Mouse (Mus musculus) embryonic facial prominence, embryonic 12.5 days (tissue): ENCODE results near the gene Notch1. TPM values are rescaled to one million over a fixed set of nuclear protein-coding genes. Genes with fewer than 3 reads are reported as not detected.

Experiments
- ATAC-seq: fragments of 200-750 bp; cut with Nextera tagmentation; 2 replicates; pipeline ENCODE4 v1.8.0; 2017; ENCODE audit not compliant: insufficient number of reproducible peaks, insufficient read depth, low FRiP score, low TSS enrichment
- H3K27ac ChIP-seq: fragments of 300-500 bp; sonication (generic); 2 replicates; pipeline ENCODE4 v1.5.1; 2016; ENCODE audit warnings: mild to moderate bottlenecking
- H3K27me3 ChIP-seq: fragments of 300-500 bp; sonication (generic); 2 replicates; pipeline ENCODE4 v1.6.1; 2016; ENCODE audit warnings: mild to moderate bottlenecking, moderate library complexity
- H3K36me3 ChIP-seq: fragments of 300-500 bp; sonication (generic); 2 replicates; pipeline ENCODE4 v1.6.1; 2016; ENCODE audit warnings: mild to moderate bottlenecking
- H3K4me1 ChIP-seq: fragments of 300-500 bp; sonication (generic); 2 replicates; pipeline ENCODE4 v1.6.1; 2016
- H3K4me2 ChIP-seq: fragments of 300-500 bp; sonication (generic); replicated peaks from 2 replicates; pipeline ENCODE4 v1.6.1; 2016; ENCODE audit warnings: mild to moderate bottlenecking, moderate library complexity
- H3K4me3 ChIP-seq: fragments of 300-500 bp; sonication (generic); 2 replicates; pipeline ENCODE4 v1.5.1; 2016; ENCODE audit warnings: mild to moderate bottlenecking
- H3K9ac ChIP-seq: fragments of 300-500 bp; sonication (generic); 2 replicates; pipeline ENCODE4 v1.6.1; 2016; ENCODE audit warnings: mild to moderate bottlenecking, moderate library complexity
- H3K9me3 ChIP-seq: fragments of 300-500 bp; sonication (generic); 2 replicates; pipeline ENCODE4 v1.6.1; 2016; ENCODE audit warnings: mild to moderate bottlenecking, moderate library complexity
- WGBS: fragments of 180-500 bp; shearing (Covaris S2); methylation state at CpG from one replicate; pipeline ENCODE4 v1.1.7; 2016; 5-methylcytosine and 5-hydroxymethylcytosine counted together
- polyA plus RNA-seq: library from polyadenylated mRNA; unstranded; fragments of >200 nt; fragmentation: Nextera tagmentation; extraction: Ambion mirVana; gene quantifications from 2 replicates; pipeline ENCODE4 v1.2.1, GENCODE M21; 2016

The Notch1 gene
- polyA plus RNA-seq, 1 experiment from 2014 or later = 16.4 TPM

- H3K27me3 ChIP-seq = no peaks in the 10 kb centered on the region
- H3K27ac ChIP-seq = no peak overlapping the region
- no peak overlapping the region for H3K4me3 ChIP-seq
- no peak overlapping the region for H3K4me2 ChIP-seq
- H3K9ac ChIP-seq = no peak overlapping the region
- no peak for ATAC-seq
- H3K4me1 ChIP-seq = peaks cover 24% of the 10 kb centered on the region
- H3K9me3 ChIP-seq = no peaks in the 10 kb centered on the region
- peaks cover 49% of the 10 kb centered on the region for H3K36me3 ChIP-seq
- 93% methylated on average over 4 of the region's 4 CpGs for WGBS
Measured at GRCm38 (mm10) chr2:26441261-26441660, 75.2 kb downstream of the Notch1 start.

GRCm38 (mm10) chr2:26439671-26440070, 76.8 kb downstream of the Notch1 start:
- H3K9me3 ChIP-seq = no peaks in the 10 kb centered on the region
- no peak overlapping the region for H3K27ac ChIP-seq
- H3K4me3 ChIP-seq = no peak overlapping the region
- H3K36me3 ChIP-seq = peaks cover 65% of the 10 kb centered on the region
- H3K4me2 ChIP-seq = no peak overlapping the region
- no peak for ATAC-seq
- WGBS = 91% methylated on average over 6 of the region's 6 CpGs
- H3K4me1 ChIP-seq = peaks cover 23% of the 10 kb centered on the region
- H3K27me3 ChIP-seq = no peaks in the 10 kb centered on the region
- H3K9ac ChIP-seq = no peak overlapping the region

DNA sequence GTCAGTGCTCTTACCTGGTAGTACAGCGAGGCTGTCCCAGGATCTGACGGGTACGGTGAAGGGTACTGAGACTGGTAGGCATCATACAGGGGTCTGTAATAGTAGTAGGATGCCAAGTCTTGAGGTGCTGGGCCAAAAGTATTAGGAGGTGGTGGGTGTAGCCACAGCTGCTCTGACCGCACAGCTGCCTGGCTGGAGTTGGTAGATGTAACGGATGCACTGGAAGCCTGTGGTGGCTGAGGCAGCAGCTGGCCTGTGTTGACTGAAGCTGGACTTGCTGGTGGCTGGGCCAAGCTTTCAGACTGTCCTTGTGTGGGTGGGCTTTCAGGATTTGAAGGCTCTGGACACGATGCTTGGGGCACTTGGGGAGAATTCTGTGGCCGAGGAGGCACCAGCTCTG, 78.1 kb downstream of the Notch1 start:
- no peaks in the 10 kb centered on the region for H3K9me3 ChIP-seq
- ATAC-seq = 0 out of 2 replicates have a peak, but pooled peaks have one; percentile 28

GRCm38 (mm10) chr2:26437221-26437620, 79.2 kb downstream of the Notch1 start:
- H3K36me3 ChIP-seq = peaks cover 88% of the 10 kb centered on the region
- 0 out of 2 replicates have a peak, but pooled peaks cover 8% of the 10 kb centered on the region for H3K4me1 ChIP-seq
- no peaks in the 10 kb centered on the region for H3K27me3 ChIP-seq
- H3K9me3 ChIP-seq = no peaks in the 10 kb centered on the region
- H3K4me2 ChIP-seq = no peak overlapping the region
- H3K27ac ChIP-seq = no peak overlapping the region
- H3K9ac ChIP-seq = no peak overlapping the region
- WGBS = 80% methylated on average over 4 of the region's 4 CpGs
- no peak overlapping the region for H3K4me3 ChIP-seq
- ATAC-seq = no peak

More for the DNA sequence above, 78.1 kb downstream of the Notch1 start:
- Histone ChIP-seq H3K4me2 (no peak overlapping the region), H3K9ac (no peak overlapping the region), H3K27ac (no peak overlapping the region), H3K4me3 (no peak overlapping the region), H3K27me3 (no peaks in the 10 kb centered on the region), H3K36me3 (peaks cover 78% of the 10 kb centered on the region), H3K4me1 (peaks cover 14% of the 10 kb centered on the region; the same call in 1 of the 2 replicates)
- WGBS = 87% methylated on average over 7 of the region's 7 CpGs

DNA sequence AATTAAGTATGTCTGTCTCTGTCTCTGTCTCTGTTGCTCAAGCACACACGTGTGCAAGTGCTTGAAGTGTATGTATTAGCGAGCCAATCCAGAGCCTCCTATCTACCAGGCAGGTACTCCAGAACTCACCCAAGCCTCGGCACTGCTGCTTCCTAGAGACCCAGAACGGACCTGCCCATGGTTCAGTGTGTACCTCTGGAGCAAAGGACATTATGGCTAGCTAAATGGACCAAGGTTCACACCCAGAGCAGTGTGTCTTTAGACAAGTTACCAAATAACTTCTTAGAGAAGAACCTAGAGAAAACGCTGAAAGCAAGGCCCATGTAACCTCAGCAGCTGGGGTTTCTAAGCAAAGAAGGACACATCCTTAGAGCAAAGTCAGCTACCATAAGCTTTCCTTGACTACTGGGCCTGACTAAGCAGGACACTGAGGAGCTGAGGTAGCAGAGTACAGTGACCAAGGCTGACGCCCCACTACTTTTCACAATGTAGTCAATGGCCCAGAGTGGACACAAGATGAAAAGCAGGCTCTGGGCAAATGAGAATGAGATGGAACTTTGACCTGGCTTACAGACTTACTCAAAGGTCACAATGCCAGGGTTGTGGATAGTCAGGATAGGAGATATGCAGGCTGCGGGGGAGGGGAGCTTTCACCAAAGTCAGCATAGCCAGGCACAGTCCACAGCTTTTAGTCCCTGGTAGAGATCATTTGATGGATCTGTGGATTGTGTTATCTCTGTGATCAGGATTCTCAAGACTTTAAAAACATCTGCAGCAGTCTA, 81.5 kb downstream of the Notch1 start:
- WGBS = 91% methylated on average over 7 of the region's 7 CpGs
- ATAC-seq = no peak

GRCm38 (mm10) chr2:26429851-26430250, 86.6 kb downstream of the Notch1 start:
- Histone ChIP-seq H3K4me2 (no peak overlapping the region), H3K4me1 (no peaks in the 10 kb centered on the region), H3K9me3 (no peaks in the 10 kb centered on the region), H3K27me3 (no peaks in the 10 kb centered on the region), H3K36me3 (peaks cover 95% of the 10 kb centered on the region), H3K27ac (no peak overlapping the region), H3K4me3 (no peak overlapping the region), H3K9ac (no peak overlapping the region)
- 90% methylated on average over 5 of the region's 5 CpGs for WGBS
- no peak for ATAC-seq

More for the DNA sequence above, 81.5 kb downstream of the Notch1 start:
- no peak overlapping the region for H3K4me2 ChIP-seq
- H3K27ac ChIP-seq = no peak overlapping the region
- peaks cover 88% of the 10 kb centered on the region for H3K36me3 ChIP-seq
- no peaks in the 10 kb centered on the region for H3K27me3 ChIP-seq
- 0 out of 2 replicates have a peak, but pooled peaks cover 8% of the 10 kb centered on the region for H3K4me1 ChIP-seq
- no peaks in the 10 kb centered on the region for H3K9me3 ChIP-seq
- no peak overlapping the region for H3K4me3 ChIP-seq
- no peak overlapping the region for H3K9ac ChIP-seq

DNA sequence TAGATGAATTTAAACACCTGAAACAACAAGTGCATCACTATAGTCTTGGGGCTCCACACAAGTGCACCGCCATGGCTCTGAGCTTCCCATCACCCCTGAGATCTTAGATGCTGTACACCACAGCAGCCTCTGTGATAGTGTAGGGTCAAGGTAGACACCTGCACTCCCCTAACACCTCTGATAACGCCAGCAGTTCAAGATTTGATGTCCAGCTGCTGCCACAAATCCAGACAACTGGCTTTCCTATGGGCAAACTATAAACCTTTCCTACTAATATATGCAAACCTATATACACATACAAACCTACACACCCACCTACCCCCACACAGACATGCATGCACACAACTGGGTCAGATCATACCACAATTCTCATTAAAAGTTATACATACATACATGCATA, 91.9 kb downstream of the Notch1 start:
- Histone ChIP-seq H3K27ac (no peak overlapping the region), H3K9me3 (no peaks in the 10 kb centered on the region), H3K4me2 (no peak overlapping the region), H3K4me3 (no peak overlapping the region), H3K27me3 (no peaks in the 10 kb centered on the region), H3K4me1 (no peaks in the 10 kb centered on the region), H3K9ac (no peak overlapping the region), H3K36me3 (peaks cover 97% of the 10 kb centered on the region)
- no peak for ATAC-seq
- WGBS = 87% methylated on average over 2 of the region's 2 CpGs

GRCm38 (mm10) chr2:26423086-26423485, 93.4 kb downstream of the Notch1 start:
- no peak overlapping the region for H3K4me3 ChIP-seq
- H3K4me2 ChIP-seq = no peak overlapping the region
- no peak overlapping the region for H3K9ac ChIP-seq
- WGBS = 81% methylated on average over 1 of the region's 1 CpGs
- peaks cover 95% of the 10 kb centered on the region for H3K36me3 ChIP-seq
- no peaks in the 10 kb centered on the region for H3K4me1 ChIP-seq
- H3K27me3 ChIP-seq = no peaks in the 10 kb centered on the region
- H3K27ac ChIP-seq = no peak overlapping the region
- no peak for ATAC-seq
- no peaks in the 10 kb centered on the region for H3K9me3 ChIP-seq

- H3K9ac ChIP-seq = no peak overlapping the region
- 88% methylated on average over 2 of the region's 2 CpGs for WGBS
- H3K4me2 ChIP-seq = no peak overlapping the region
- no peaks in the 10 kb centered on the region for H3K9me3 ChIP-seq
- peaks cover 96% of the 10 kb centered on the region for H3K36me3 ChIP-seq
- ATAC-seq = no peak
- H3K27ac ChIP-seq = no peak overlapping the region
- H3K27me3 ChIP-seq = no peaks in the 10 kb centered on the region
- no peaks in the 10 kb centered on the region for H3K4me1 ChIP-seq
- no peak overlapping the region for H3K4me3 ChIP-seq
Measured at GRCm38 (mm10) chr2:26421969-26422368, 94.5 kb downstream of the Notch1 start.

DNA sequence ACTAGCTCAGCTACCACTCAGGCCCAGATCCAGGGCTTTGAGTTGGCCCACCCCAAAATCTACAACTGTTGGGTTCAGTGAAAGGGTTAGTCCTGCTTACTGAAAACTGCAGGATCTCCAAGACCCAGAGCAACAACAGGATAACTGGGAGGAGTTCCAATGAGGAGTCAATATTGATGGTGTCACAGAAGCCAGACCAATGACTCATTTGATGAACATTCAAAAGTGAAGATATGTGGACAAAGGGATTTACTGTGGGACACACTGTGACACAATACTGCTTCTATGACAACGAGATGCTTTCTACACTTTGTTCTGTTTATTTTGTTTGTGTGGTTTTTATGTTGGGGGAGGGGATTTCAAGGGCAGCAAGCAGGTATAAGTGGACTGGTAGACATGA, 98.3 kb downstream of the Notch1 start:
- Histone ChIP-seq H3K27ac (no peak overlapping the region), H3K36me3 (peaks cover 96% of the 10 kb centered on the region), H3K9ac (no peak overlapping the region), H3K9me3 (no peaks in the 10 kb centered on the region), H3K27me3 (no peaks in the 10 kb centered on the region), H3K4me2 (no peak overlapping the region), H3K4me1 (no peaks in the 10 kb centered on the region), H3K4me3 (no peak overlapping the region)
- 90% methylated on average over 1 of the region's 1 CpGs for WGBS
- ATAC-seq = no peak

DNA sequence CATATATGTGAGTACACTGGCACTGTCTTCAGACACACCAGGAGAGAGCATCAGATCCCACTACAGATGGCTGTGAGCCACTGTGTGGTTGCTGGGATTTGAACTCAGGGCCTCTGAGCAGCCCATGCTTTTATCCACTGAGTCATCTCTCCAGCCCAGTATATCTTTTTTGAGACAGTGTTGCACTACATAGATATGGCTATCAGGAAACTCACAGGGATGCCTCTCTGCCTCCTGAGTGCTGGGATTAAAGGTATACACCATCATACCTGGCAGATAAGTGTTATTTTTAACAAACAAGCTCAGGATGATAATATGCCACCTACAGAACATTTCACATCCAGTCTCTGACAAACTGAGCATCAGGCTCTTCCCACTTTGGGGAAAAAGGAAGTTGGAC, 99.4 kb downstream of the Notch1 start:
- Histone ChIP-seq H3K27ac (no peak overlapping the region), H3K9ac (no peak overlapping the region), H3K9me3 (no peaks in the 10 kb centered on the region), H3K27me3 (no peaks in the 10 kb centered on the region), H3K4me2 (no peak overlapping the region), H3K36me3 (peaks cover 95% of the 10 kb centered on the region), H3K4me1 (no peaks in the 10 kb centered on the region), H3K4me3 (no peak overlapping the region)
- ATAC-seq = no peak

- H3K9me3 ChIP-seq = no peaks in the 10 kb centered on the region
- 63% methylated on average over 5 of the region's 5 CpGs for WGBS
- H3K27ac ChIP-seq = 0 out of 2 replicates have a peak overlapping the region, but pooled peaks have one; percentile 19
- H3K36me3 ChIP-seq = peaks cover 60% of the 10 kb centered on the region
- H3K27me3 ChIP-seq = no peaks in the 10 kb centered on the region
- H3K4me2 ChIP-seq = no peak overlapping the region
- H3K4me1 ChIP-seq = peaks cover 24% of the 10 kb centered on the region
- H3K9ac ChIP-seq = no peak overlapping the region
- ATAC-seq = no peak
- no peak overlapping the region for H3K4me3 ChIP-seq
Measured at GRCm38 (mm10) chr2:26410931-26411411, 105.5 kb downstream of the Notch1 start.
